Mouse (Mus musculus): ENCODE results near the gene Tmc3.

DNA sequence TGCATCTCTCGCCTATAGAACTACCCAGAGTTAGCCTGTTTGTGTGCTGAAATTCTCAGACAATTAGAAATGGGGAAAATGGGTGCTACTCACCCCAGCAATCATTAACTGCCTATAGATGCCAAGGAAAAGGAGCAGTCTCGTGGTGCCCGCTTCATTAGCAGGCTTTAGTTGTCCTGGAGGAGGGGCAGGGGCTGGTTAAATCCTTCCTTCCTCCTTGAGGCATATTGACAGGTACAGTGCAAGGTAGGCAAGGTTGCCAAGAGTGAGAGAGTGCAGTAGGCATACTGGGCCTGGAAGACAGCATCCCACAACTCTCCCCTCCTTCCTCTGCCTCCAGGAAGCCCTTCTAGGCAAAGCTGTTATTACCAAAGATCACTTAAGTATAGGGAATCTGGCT is 9.3 kb downstream of the Tmc3 start:
- TF ChIP-seq CTCF (IDR thresholded peaks at IDR 0.05; ENCODE audit: borderline replicate concordance, extremely low read depth, insufficient read depth, insufficient read length): no peak
- no peak for TF ChIP-seq POLR2A (IDR thresholded peaks at IDR 0.05; ENCODE audit: borderline replicate concordance, extremely low read depth, insufficient read depth, insufficient read length, poor library complexity, severe bottlenecking)
